Mouse (Mus musculus) intestine, postnatal 0 days (tissue): ENCODE measurements at regions not wholly inside any gene's neighbourhood (a gene's known extent, or its start where the extent isn't known, plus 50 kb on each side); places are given as distances from the start of the nearest gene placed in this dataset.

Source experiments
- ATAC-seq: fragments of 200-750 bp; cut with Nextera tagmentation; 2 replicates; pipeline ENCODE4 v1.8.0; 2017; ENCODE audit warnings: mild to moderate bottlenecking, moderate TSS enrichment, moderate library complexity
- H3K27ac ChIP-seq: fragments of 300-500 bp; sonication (generic); 2 replicates; pipeline ENCODE4 v1.5.1; 2014; ENCODE audit warnings: mild to moderate bottlenecking, low read depth, low read length, moderate library complexity
- H3K27me3 ChIP-seq: fragments of 300-500 bp; sonication (generic); replicated peaks from 2 replicates; pipeline ENCODE4 v1.6.1; 2014; ENCODE audit warnings: low read length, mixed read lengths; ENCODE audit not compliant: control insufficient read depth, insufficient read depth
- H3K36me3 ChIP-seq: fragments of 300-500 bp; sonication (generic); 2 replicates; pipeline ENCODE4 v1.6.1; 2014; ENCODE audit warnings: mild to moderate bottlenecking, moderate library complexity; ENCODE audit not compliant: control insufficient read depth, insufficient read depth
- H3K4me1 ChIP-seq: fragments of 300-500 bp; sonication (generic); replicated peaks from 2 replicates; pipeline ENCODE4 v1.6.1; 2014; ENCODE audit warnings: antibody characterized with exemption, low read length, mixed read lengths; ENCODE audit not compliant: control insufficient read depth, insufficient read depth
- H3K4me2 ChIP-seq: fragments of 300-500 bp; sonication (generic); replicated peaks from 2 replicates; pipeline ENCODE4 v1.6.1; 2014; ENCODE audit warnings: low read depth, mild to moderate bottlenecking, moderate library complexity
- H3K4me3 ChIP-seq: fragments of 300-500 bp; sonication (generic); 2 replicates; pipeline ENCODE4 v1.5.1; 2014; ENCODE audit warnings: low read depth, low read length
- H3K9ac ChIP-seq: fragments of 300-500 bp; sonication (generic); 2 replicates; pipeline ENCODE4 v1.6.1; 2014; ENCODE audit warnings: mild to moderate bottlenecking, low read depth, low read length
- H3K9me3 ChIP-seq: fragments of 300-500 bp; sonication (generic); 2 replicates; pipeline ENCODE4 v1.6.1; 2016; ENCODE audit warnings: mixed run types; ENCODE audit not compliant: control insufficient read depth
- CTCF ChIP-seq: sonication (generic); IDR thresholded peaks from 2 replicates; pipeline ENCODE4 v1.5.1; 2016; ENCODE audit warnings: low read depth, mild to moderate bottlenecking, control low read depth, antibody characterized with exemption, moderate library complexity
- WGBS: fragments of 180-500 bp; shearing (Covaris S2); extraction: QIAGEN DNeasy Blood & Tissue Kit; methylation state at CpG from one replicate; pipeline ENCODE4 v1.1.7; 2014; 5-methylcytosine and 5-hydroxymethylcytosine counted together

DNA sequence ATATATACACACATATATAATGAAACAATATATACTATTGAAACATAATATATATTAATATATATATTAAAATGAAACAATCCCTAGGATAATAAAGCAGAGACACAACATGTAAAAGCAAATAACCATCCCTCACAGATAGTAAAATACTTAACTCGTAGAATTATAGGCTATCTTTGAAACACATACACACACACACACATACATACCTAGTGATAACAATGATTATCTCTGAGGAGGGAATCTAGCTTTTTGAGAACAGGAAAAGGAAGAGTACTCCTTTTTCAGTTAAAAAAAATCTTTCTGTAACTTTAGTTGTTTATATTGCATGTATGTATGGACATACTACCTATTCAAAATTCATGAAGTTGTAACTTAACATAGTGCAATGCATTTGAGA lies 79.1 kb upstream of the Tank start:
- Histone ChIP-seq H3K27me3 (no peaks in the 10 kb centered on the region), H3K4me1 (no peaks in the 10 kb centered on the region), H3K4me3 (no peak overlapping the region), H3K9ac (no peak overlapping the region), H3K36me3 (no peaks in the 10 kb centered on the region), H3K27ac (no peak overlapping the region), H3K4me2 (no peak overlapping the region), H3K9me3 (no peaks in the 10 kb centered on the region)
- WGBS = 55% methylated on average over 1 of the region's 1 CpGs
- ATAC-seq = no peak
- TF ChIP-seq CTCF = no peak

DNA sequence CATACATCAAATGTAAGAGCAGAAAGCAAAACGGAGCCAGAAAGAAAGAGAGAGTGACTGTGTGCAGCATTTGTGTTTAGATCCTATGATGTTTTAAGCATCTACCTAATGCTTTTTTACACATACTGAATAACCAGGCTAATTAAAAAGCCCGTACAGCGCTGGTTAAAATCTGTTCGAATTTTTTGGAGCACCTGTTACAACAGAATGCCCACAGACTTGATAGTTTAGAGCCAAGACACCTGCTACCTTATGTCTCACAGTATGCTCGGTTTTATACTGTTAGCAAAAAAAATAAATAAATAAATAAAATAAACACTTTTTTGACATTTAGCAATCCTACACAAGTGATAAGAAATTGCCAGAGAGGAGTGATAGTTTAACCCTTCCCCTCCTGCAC lies 80.5 kb upstream of the Tank start:
- Histone ChIP-seq H3K4me1 (no peaks in the 10 kb centered on the region), H3K36me3 (no peaks in the 10 kb centered on the region), H3K27me3 (no peaks in the 10 kb centered on the region), H3K9me3 (no peaks in the 10 kb centered on the region), H3K4me2 (no peak overlapping the region), H3K27ac (no peak overlapping the region), H3K9ac (no peak overlapping the region), H3K4me3 (no peak overlapping the region)
- TF ChIP-seq CTCF = no peak
- WGBS = 63% methylated on average over 5 of the region's 5 CpGs
- ATAC-seq = no peak

DNA sequence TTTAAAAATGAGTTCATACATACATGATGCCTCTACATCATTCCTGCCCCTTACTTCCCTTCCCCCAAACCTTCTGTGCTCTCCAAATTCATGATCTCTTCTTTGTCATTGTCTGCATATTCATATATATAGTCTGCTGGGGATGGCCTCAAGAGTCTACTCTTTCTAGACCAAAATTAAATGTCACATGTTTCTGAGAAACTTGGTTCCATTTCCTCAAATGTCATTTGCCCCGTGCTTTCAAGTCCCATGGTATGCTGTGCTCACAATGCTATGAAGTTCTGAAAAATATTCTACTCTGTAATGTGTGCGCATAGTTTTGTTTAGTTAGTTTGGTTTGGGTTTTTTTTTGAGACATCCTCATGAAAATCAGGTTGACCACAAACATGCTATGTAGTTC lies 81.4 kb upstream of the Tank start:
- Histone ChIP-seq H3K9me3 (no peaks in the 10 kb centered on the region), H3K9ac (no peak overlapping the region), H3K27ac (no peak overlapping the region), H3K4me2 (no peak overlapping the region), H3K4me3 (no peak overlapping the region), H3K27me3 (no peaks in the 10 kb centered on the region), H3K4me1 (no peaks in the 10 kb centered on the region), H3K36me3 (no peaks in the 10 kb centered on the region)
- ATAC-seq = no peak
- WGBS = 96% methylated on average over 2 of the region's 2 CpGs
- TF ChIP-seq CTCF = no peak

DNA sequence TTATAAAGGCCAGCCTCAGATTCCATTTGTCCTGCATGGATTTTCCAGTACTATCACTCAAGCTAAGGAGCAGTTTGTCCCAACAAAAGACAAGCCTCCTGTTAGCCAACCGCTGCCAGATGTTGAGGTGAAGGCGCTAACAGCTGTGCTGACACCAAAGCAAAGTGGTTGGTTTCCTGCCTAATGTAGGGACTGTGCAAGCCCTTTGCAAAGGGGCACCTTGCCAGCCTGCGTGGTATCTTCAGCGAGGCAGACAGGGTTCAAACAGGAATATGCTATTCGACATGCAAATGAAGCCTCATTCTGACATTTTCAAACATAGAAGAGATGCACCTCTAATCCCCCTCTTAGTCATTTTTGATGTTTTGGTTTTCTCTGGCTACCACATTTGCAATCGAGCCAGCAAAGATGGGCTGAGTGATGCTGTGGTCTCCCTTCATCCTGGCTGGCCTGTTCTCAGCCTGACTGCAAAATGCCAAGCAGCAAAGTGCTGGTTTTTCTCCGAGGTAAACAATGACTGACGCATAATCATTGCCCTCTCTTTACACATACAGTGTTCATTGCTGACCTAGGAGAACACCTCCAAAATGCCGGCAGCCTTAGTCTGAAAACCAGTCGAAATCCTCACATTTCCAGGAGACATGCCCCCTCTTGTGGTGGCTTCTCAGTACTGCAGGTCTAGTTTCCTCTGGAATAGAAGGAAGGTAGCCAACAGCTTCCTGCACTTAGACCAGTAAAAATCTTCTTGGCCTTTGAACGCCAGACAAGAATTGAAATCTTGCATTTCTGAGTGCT lies 84.3 kb upstream of the Tank start:
- TF ChIP-seq CTCF = peak; percentile 91
- Histone ChIP-seq H3K4me2 (no peak overlapping the region), H3K27me3 (no peaks in the 10 kb centered on the region), H3K9me3 (no peaks in the 10 kb centered on the region), H3K9ac (no peak overlapping the region), H3K27ac (no peak overlapping the region), H3K4me1 (no peaks in the 10 kb centered on the region), H3K36me3 (no peaks in the 10 kb centered on the region), H3K4me3 (no peak overlapping the region)
- ATAC-seq = no peak
- 47% methylated on average over 11 of the region's 11 CpGs for WGBS

DNA sequence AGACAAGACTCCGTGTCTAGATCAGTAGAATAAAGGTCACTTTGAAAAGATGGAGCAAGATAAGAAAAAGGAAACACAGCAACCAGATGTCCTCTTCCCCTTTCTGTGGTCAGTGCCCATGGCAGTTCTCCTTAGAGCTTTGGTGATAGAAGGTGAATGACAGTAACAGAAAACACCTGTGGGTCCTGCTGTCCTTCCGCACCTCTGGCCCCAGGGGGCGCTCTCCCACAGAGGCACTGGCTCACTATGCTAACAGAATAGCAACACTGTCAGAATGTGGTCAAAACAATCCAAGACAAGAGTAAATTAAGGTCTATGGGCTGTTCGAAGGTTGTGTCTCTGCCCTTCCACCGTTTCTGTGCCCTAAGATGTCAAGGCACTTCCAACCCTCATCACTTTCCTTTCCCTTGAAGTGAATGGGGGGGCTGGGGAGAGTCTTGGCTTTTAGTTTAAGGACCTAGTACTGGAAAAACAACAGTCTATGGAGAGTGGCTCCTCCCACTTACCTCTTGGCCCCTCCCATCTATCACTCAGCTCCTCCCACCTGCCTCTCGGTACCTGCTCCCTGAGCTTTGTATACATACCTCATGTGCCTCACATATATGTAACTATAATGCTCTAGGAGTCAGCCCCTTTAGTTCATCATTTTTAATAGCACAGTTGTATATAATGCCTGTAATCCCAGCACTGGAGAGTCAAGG lies 86.2 kb upstream of the Tank start:
- no peak for ATAC-seq
- Histone ChIP-seq H3K4me3 (no peak overlapping the region), H3K4me2 (no peak overlapping the region), H3K9me3 (no peaks in the 10 kb centered on the region), H3K27me3 (no peaks in the 10 kb centered on the region), H3K36me3 (no peaks in the 10 kb centered on the region), H3K27ac (no peak overlapping the region), H3K4me1 (no peaks in the 10 kb centered on the region), H3K9ac (no peak overlapping the region)
- TF ChIP-seq CTCF = peak; percentile 69
- WGBS = 53% methylated on average over 6 of the region's 6 CpGs

DNA sequence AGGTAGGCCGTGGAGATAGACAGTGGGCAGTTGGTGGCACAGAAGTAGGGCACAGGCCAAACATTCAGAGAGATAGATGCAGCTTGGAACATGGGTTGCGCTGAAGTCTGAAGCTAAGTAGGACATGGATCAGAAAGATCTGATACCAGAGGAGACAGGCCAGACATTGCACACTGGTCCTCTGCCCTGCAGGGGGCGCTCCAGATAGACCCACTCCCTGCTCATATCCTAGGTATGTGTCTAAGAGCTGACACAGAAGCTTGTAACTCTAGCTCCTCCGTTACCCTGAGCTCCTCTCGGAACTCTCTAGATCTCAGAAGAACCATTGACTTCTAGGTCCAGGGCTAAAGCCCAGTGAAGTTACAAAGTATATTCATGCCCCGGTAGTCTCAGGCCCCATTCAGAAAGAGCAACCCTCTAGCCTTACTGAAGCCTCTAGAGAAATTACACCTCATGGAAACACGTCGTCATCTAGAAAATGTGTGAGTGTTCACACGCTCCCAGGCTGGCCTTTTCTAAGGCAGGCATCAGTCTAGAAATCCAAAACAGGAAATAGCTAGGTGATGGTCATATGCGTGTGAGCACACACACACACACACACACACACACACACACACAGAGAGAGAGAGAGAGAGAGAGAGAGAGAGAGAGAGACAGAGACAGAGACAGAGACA lies 87.8 kb upstream of the Tank start:
- Histone ChIP-seq H3K4me2 (no peak overlapping the region), H3K36me3 (no peaks in the 10 kb centered on the region), H3K27ac (no peak overlapping the region), H3K27me3 (no peaks in the 10 kb centered on the region), H3K9me3 (no peaks in the 10 kb centered on the region), H3K4me3 (no peak overlapping the region), H3K4me1 (no peaks in the 10 kb centered on the region), H3K9ac (no peak overlapping the region)
- 81% methylated on average over 10 of the region's 10 CpGs for WGBS
- peak; percentile 45 for TF ChIP-seq CTCF
- ATAC-seq = no peak
